Mouse (Mus musculus) adrenal gland, adult 2 months (tissue): Measurements from ENCODE around the gene Fam107b. TPM values are rescaled to one million over a fixed set of nuclear protein-coding genes. Genes with fewer than 3 reads are reported as not detected.

Experiments
- DNase-seq: peaks from one replicate; pipeline ENCODE4 v3.0.0; 2021
- long read RNA-seq: library from polyadenylated mRNA; stranded (forward); transcript quantifications from one replicate; pipeline ENCODE4 v2.0.0, GENCODE M21; 2021
- polyA plus RNA-seq: library from polyadenylated mRNA; depleted of rRNA; stranded (reverse); fragments of >200 nt; gene quantifications from 2 replicates; pipeline ENCODE4 v1.2.3, GENCODE M21; 2012; rRNA removed
- total RNA-seq, 2 experiments: library from RNA; stranded (reverse); gene quantifications; 2 replicates each; pipeline ENCODE4 v1.2.3; 2021

Gene Fam107b
- total RNA-seq (10 to 100 TPM; 16.1 to 17.4 TPM), polyA plus RNA-seq (3.5 and 3.9 TPM in 2 replicates)
- long read RNA-seq, partial matches to known transcripts = 0 of 8 reads
- long read RNA-seq, other reads (novel, unspliced or antisense) = 5 of 8 reads

- no peak for DNase-seq
Measured at GRCm38 (mm10) chr2:3570186-3570585, at the start of gene Fam107b. Gene Fam107b (plus strand): TSS chr2:3570488.

- DNase-seq = no peak
Measured at GRCm38 (mm10) chr2:3522558-3522957, 47.7 kb upstream of the Fam107b start.

GRCm38 (mm10) chr2:3526288-3526687 is 44.0 kb upstream of the Fam107b start:
- DNase-seq = no peak

- no peak for DNase-seq
Measured at GRCm38 (mm10) chr2:3541307-3542079, 28.8 kb upstream of the Fam107b start.

DNA sequence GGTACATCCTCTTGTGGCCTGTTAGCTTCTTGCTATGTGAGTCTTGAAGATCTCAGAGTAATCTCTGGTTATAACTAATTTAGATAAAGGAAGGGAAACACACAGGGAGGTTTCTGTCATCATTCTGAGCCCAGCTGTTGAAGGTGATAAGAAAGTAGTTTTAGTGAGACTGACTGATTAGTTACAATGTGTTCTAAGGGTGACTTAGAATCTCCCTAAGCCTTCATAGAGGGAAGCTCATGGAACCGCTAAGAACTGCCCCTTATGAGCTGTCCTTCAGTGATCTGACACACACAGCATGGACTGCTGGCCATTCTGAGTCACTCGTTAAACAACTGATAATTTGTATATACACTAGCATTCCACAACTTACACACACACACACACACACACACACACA is 24.2 kb upstream of the Fam107b start:
- no peak for DNase-seq

DNA sequence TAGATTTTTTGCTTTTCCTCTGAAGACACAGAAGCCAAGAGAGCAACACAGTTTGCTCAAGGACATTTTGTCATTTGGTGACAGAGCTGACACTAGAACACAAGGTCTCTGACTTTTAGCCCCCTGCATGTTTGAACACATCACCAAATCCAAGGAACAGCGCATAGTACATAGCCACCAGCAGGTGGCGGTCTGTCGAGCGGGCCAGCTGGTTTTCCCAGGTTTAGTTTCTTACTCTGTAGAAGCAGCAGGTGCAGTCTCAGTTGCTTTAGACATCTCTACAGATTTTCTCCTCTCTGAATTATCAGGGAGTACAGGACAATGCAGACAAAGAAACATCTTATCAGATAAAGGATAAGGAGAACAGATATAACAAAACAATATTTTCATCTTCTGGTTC is 23.7 kb upstream of the Fam107b start:
- DNase-seq = peak; percentile 46

- no peak for DNase-seq
Measured at GRCm38 (mm10) chr2:3570606-3571005, 318 bp downstream of the Fam107b start.

- no peak for DNase-seq
Measured at GRCm38 (mm10) chr2:3573883-3574282, 3.6 kb downstream of the Fam107b start.

GRCm38 (mm10) chr2:3575140-3575539 is 4.9 kb downstream of the Fam107b start:
- no peak for DNase-seq

DNA sequence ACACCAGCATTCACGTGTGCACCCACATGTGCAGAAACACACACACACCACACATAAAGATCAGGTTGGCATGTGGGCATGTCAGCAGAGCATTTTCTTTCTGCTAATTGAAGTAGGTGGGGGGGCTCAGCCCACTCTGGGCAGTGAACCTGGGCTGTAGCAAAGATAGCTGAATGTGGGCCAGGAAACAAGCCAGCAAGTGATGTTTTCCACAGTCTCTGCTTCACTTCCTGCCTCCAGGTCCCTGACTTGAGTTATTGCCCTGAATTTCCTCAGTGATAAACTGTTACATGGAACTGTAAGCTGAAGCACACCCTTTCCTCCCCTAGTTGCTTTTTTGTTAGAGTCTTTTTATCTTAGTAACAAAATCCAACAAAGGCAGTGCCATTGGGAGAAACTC is 6.1 kb downstream of the Fam107b start:
- DNase-seq = no peak

DNA sequence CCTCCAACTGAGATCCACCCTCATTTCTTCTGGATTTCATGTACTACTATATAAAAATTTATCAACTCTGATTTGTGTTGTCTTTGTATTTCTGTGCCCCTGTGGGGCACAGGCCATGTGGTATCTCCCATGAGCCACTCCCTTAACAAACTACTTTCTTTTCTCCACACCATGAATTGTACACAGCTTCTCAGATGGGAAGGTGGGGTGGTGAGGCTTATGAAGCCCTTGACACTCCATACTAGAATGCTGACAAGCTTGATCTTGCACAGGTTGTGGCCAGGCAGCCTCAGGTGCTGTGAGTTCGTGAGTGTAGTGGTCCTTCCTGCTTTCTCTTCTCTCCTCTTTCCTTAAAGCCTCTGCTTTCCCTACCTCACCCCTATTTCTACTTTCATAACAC is 6.9 kb downstream of the Fam107b start:
- no peak for DNase-seq

DNA sequence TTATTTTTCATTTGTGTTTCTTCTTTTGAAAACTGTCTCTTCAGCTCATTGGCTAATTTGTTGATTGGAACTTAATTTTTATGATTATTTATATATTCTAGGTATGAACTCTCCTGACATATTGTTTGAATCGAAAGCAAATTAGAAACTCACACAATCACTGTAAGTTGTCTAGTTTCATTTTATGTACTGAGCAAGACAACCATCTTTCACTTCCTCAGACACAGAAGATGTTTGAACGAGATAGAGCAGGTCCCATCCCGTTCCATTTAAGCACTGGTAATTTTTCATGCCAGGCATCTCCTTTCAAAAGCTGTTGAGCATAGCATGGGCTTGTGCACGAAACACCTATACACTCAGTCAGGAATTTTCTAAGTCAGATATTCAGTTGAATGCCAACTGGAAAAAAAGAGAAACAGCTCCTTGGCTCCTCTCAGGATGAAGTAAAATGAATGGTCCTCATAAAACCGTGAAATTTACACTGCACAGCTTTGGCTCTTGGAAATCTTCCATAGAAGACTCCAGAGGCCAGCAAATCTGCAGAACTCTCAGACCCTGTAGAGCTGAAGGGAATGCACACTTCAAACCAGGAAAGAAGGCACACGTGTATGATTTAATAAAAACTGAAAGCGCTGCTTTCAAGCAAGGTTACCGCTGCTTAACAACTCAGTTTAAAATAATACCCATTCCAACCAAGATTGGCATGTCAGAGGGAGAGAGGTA is 8.1 kb downstream of the Fam107b start:
- DNase-seq = no peak

GRCm38 (mm10) chr2:3579316-3579902 is 9.1 kb downstream of the Fam107b start:
- DNase-seq = no peak

DNA sequence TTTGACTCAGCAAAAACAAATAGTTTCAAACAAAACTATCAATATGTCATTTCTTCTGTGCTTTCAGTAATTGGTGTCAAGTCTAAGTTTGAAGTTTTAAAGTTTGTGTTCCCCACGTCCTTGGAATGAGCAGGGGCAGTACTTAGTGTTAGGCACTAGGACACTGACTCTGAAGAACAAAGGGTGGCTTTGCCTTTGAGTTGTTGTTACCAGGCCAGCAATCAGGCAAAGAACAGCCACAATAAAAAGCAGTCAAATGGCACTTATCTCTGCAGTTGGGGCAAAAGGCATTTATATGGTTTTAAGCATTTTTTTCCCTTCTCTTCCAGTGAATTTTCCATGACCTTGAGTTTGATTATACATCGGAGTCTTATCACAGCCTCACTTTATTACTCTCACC is 12.5 kb downstream of the Fam107b start:
- DNase-seq = no peak

DNA sequence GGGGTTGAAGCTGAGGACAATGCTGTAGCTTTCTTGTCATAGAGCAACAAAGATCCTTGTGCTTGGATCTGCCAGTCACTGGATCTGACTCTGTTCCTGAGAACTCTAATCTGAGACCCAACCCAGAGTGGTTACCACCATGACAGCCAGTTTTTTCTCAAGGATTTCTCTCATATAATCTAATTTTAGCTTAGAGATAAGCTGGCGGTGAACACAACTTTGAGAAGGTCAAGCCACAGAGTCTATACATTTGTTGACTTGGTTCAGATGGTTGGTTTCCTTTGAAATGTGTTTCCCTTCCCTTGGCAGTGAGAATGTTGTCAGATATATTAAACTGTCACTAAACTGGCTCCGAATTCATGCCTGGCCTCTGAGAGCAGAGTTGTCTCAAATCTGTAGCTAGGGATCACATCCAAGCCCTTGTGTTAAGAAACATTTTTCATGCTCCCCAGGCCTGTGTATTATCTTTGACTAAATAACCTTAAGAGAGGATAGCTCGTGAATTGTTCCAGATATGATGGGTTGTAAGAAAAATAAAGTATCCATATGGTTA is 15.0 kb downstream of the Fam107b start:
- DNase-seq = no peak

- no peak for DNase-seq
Measured at GRCm38 (mm10) chr2:3590086-3590915, 20.0 kb downstream of the Fam107b start.

GRCm38 (mm10) chr2:3590916-3591197 is 20.6 kb downstream of the Fam107b start:
- DNase-seq = no peak

- DNase-seq = no peak
Measured at GRCm38 (mm10) chr2:3594663-3595318, 24.5 kb downstream of the Fam107b start.

- no peak for DNase-seq
Measured at GRCm38 (mm10) chr2:3600421-3600820, 30.1 kb downstream of the Fam107b start.

DNA sequence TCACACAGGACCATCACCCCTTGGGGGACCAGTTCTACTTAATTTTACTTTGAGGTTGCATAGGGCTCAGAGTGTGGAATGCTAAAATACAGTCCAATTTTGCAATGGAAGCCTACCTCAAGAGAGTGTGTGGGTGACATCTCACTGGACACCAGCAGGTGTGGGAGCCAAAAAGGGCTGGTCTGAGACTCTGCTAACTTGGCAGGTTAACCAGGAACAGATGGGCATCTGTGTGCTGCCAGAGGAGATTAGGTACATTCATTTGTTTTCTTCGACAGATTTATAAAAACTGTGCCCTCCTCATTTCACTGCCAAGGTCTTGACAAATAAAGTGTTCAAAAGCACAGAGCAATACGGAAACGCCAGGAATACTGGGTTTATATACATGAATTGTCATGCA is 32.3 kb downstream of the Fam107b start:
- no peak for DNase-seq

DNA sequence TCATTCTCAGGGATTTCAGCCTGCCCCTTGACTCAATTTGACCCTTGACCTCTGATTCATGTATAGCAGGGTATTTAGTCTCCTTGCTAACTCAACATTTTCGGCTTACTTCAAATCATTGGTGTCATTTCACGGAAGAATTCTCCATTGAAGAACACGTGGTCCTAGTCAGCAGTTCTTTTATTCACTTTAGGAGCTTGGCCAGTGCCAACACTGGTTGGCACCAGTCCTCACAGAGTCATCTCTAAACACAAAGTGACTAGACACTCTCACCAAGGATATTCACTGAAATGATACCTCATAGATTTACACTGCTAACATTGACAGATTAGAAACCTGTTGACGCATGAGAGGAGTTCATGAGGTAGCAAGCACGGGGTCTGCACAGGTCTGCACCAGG is 32.9 kb downstream of the Fam107b start:
- DNase-seq = no peak
